In the genomic region with DNA sequence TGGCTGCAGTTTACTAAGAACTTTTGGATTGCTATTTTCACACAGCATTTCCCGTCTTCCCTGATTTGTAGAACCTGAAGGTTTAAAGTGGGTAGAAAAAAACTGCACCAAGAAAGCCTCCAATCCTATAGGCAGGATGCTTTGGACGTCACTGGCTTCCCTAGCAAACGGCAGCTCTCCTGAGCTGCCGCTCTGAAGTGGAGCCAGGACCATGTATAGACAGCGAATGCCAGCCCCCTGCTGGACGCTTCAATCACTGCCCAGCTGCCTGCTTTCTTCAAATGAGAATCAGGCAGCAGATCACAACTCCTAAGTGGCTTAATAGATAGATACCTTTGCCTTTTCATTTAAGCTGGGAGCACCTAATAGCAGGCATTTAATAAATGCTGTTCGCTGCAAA, we compare ENCODE assay signal across 9 mouse cellular contexts. TPM values are rescaled to one million over a fixed set of nuclear protein-coding genes. Genes with fewer than 3 reads are reported as not detected.
DNase-seq lines count a peak whose midpoint lies in the region; ATAC-seq lines count a peak whose summit lies in the region.
"Had no signal": no experiment of that assay in that cellular context is flagged by ENCODE, and none has a peak within 500 bp of the region (broad histone marks: within the 10 kb centered on the region; RNA-seq: fewer than 3 reads in every experiment).

A gene (minus strand): TSS at position 12 of the 400 bp plus-strand sequence.

- DNase-seq in gastrocnemius, postnatal 10 days: peak; percentile 7
- DNase-seq in gastrocnemius, adult 18-20 months (ENCODE audit: low spot score): no peak
- peak; percentile 65 to 73 for DNase-seq in adrenal gland, postnatal 36 days
- peak; percentile 67 for DNase-seq in intestine, embryonic 14.5 days (ENCODE audit: low spot score)
- peak; percentile 39 to 49 for DNase-seq in left cerebral cortex, adult 18-20 months (ENCODE audit: low spot score in 2 of 2)
- peak; percentile 10 to 24 for DNase-seq in right cerebral cortex, postnatal 36 days (ENCODE audit: low spot score in 2 of 2)

- H3K4me1 ChIP-seq in forebrain, embryonic 13.5 days: no peaks in the 10 kb centered on the region
- H3K4me1 ChIP-seq in intestine, embryonic 14.5 days (replicated peaks; ENCODE audit: control insufficient read depth, insufficient read depth, low read length): no peaks in the 10 kb centered on the region
- H3K4me1 ChIP-seq: liver, embryonic 15.5 days had no signal

- H3K9ac ChIP-seq in forebrain, embryonic 13.5 days: no peak within 1 kb of the TSS
- H3K9ac ChIP-seq in intestine, embryonic 14.5 days (ENCODE audit: low read length): no peak within 1 kb of the TSS
- H3K9ac ChIP-seq: liver, embryonic 15.5 days had no signal

- no peak within 1 kb of the TSS for H3K27ac ChIP-seq in forebrain, embryonic 13.5 days
- no peak within 1 kb of the TSS for H3K27ac ChIP-seq in intestine, embryonic 14.5 days (ENCODE audit: low read depth)
- H3K27ac ChIP-seq: liver, embryonic 15.5 days had no signal

- peak; percentile 95 for ATAC-seq in forebrain, embryonic 13.5 days
- peak; percentile 85; the same call in 1 of the 2 replicates for ATAC-seq in intestine, embryonic 14.5 days (replicated peaks; ENCODE audit: low FRiP score, low TSS enrichment, low read depth)
- peak; percentile 82 for ATAC-seq in megakaryocyte, adult 5-6 weeks (ENCODE audit: poor library complexity, severe bottlenecking)

- no peaks in the 10 kb centered on the region for H3K9me3 ChIP-seq in forebrain, embryonic 13.5 days (replicated peaks)
- no peaks in the 10 kb centered on the region for H3K9me3 ChIP-seq in intestine, embryonic 14.5 days (ENCODE audit: control insufficient read depth, low read length)
- H3K9me3 ChIP-seq: liver, embryonic 15.5 days had no signal

- no peak within 1 kb of the TSS for H3K4me2 ChIP-seq in forebrain, embryonic 13.5 days
- no peak within 1 kb of the TSS for H3K4me2 ChIP-seq in intestine, embryonic 14.5 days (ENCODE audit: low read length)
- H3K4me2 ChIP-seq: liver, embryonic 15.5 days had no signal

- no peaks in the 10 kb centered on the region for H3K36me3 ChIP-seq in forebrain, embryonic 13.5 days (ENCODE audit: poor library complexity, severe bottlenecking)
- H3K36me3 ChIP-seq in intestine, embryonic 14.5 days (ENCODE audit: control insufficient read depth, insufficient read depth, low read length): no peaks in the 10 kb centered on the region
- H3K36me3 ChIP-seq: liver, embryonic 15.5 days had no signal

- H3K4me3 ChIP-seq in forebrain, embryonic 13.5 days: no peak within 1 kb of the TSS
- H3K4me3 ChIP-seq in intestine, embryonic 14.5 days (ENCODE audit: low read depth, low read length): no peak within 1 kb of the TSS
- H3K4me3 ChIP-seq: liver, embryonic 15.5 days had no signal

- WGBS in forebrain, embryonic 13.5 days: 19% methylated on average over 7 of the region's 7 CpGs
- WGBS in intestine, embryonic 14.5 days: 20% methylated on average over 7 of the region's 7 CpGs

- H3K27me3 ChIP-seq in forebrain, embryonic 13.5 days: peaks cover 12% of the 10 kb centered on the region; the same call in 1 of the 2 replicates
- 0 out of 2 replicates have a peak, but pooled peaks cover 9% of the 10 kb centered on the region for H3K27me3 ChIP-seq in intestine, embryonic 14.5 days (replicated peaks; ENCODE audit: control insufficient read depth, insufficient read depth, low read length)
- H3K27me3 ChIP-seq: liver, embryonic 15.5 days had no signal

RNA-seq across cellular contexts. Expression of the gene that starts here (rescaled TPM):
- total RNA-seq in gastrocnemius, postnatal 10 days (2021): under 1 TPM in 1 of 2 experiments, not detected in 1; 0.20 TPM
- total RNA-seq in gastrocnemius, adult 18-20 months (2021): not detected
- total RNA-seq in adrenal gland, postnatal 36 days (2021): 1 to 10 TPM; 5.8 to 6.6 TPM
- 0.25 and 0.26 TPM in 2 replicates for polyA plus RNA-seq in forebrain, embryonic 13.5 days (2015; fragmentation: Nextera tagmentation; extraction: Ambion mirVana)
- 0.70 and 0.78 TPM in 2 replicates for polyA plus RNA-seq in intestine, embryonic 14.5 days (2014; fragmentation: Nextera tagmentation; extraction: Ambion mirVana)
- 1 to 10 TPM; 1.8 to 1.9 TPM for total RNA-seq in left cerebral cortex, adult 18-20 months (2021)
- total RNA-seq in megakaryocyte, adult 5-6 weeks (2015): not detected in 2 replicates
- total RNA-seq in megakaryocyte, adult 5-6 weeks (2017): not detected in 2 replicates

Comparison
In these comparisons a context has a peak if more than half of its experiments do, and no peak if none do; other contexts are left out.
1. Peak in DNase-seq in gastrocnemius, postnatal 10 days; RNA of the gene not detected or under 1 TPM.
2. Peak in ATAC-seq in forebrain, embryonic 13.5 days; RNA of the gene not detected or under 1 TPM.
3. Peak in DNase-seq and ATAC-seq in intestine, embryonic 14.5 days; RNA of the gene not detected or under 1 TPM.
4. Peak in ATAC-seq in megakaryocyte, adult 5-6 weeks; RNA of the gene not detected or under 1 TPM.